Mouse (Mus musculus) heart, embryonic 15.5 days (tissue): ENCODE measurements around the gene Apba1. TPM values are rescaled to one million over a fixed set of nuclear protein-coding genes. Genes with fewer than 3 reads are reported as not detected.
A peak's percentile ranks its signal among the peaks of the same experiment; 100 is the strongest.

ENCODE experiments used
- ATAC-seq: fragments of 200-750 bp; cut with Nextera tagmentation; replicated peaks from 2 replicates; pipeline ENCODE4 v1.8.0; 2017; ENCODE audit warnings: low read depth, moderate TSS enrichment; ENCODE audit not compliant: insufficient number of reproducible peaks, insufficient read depth, low FRiP score
- H3K27ac ChIP-seq: fragments of 300-500 bp; sonication (generic); 2 replicates; pipeline ENCODE4 v1.5.1; 2015; ENCODE audit warnings: mild to moderate bottlenecking, inconsistent platforms
- H3K27me3 ChIP-seq: fragments of 300-500 bp; sonication (generic); 2 replicates; pipeline ENCODE4 v1.6.1; 2015; ENCODE audit warnings: inconsistent platforms
- H3K36me3 ChIP-seq: fragments of 300-500 bp; sonication (generic); 2 replicates; pipeline ENCODE4 v1.6.1; 2015; ENCODE audit warnings: mild to moderate bottlenecking, inconsistent platforms
- H3K4me1 ChIP-seq: fragments of 300-500 bp; sonication (generic); replicated peaks from 2 replicates; pipeline ENCODE4 v1.6.1; 2015; ENCODE audit warnings: inconsistent platforms
- H3K4me2 ChIP-seq: fragments of 300-500 bp; sonication (generic); 2 replicates; pipeline ENCODE4 v1.6.1; 2015; ENCODE audit warnings: inconsistent platforms, mild to moderate bottlenecking, moderate library complexity
- H3K4me3 ChIP-seq: fragments of 300-500 bp; sonication (generic); 2 replicates; pipeline ENCODE4 v1.5.1; 2015; ENCODE audit warnings: mild to moderate bottlenecking, inconsistent platforms
- H3K9ac ChIP-seq: fragments of 300-500 bp; sonication (generic); 2 replicates; pipeline ENCODE4 v1.6.1; 2015; ENCODE audit warnings: mild to moderate bottlenecking, inconsistent platforms
- H3K9me3 ChIP-seq: fragments of 300-500 bp; sonication (generic); replicated peaks from 2 replicates; pipeline ENCODE4 v1.6.1; 2016; ENCODE audit warnings: inconsistent platforms
- WGBS: fragments of 180-500 bp; shearing (Covaris S2); methylation state at CpG from one replicate; pipeline ENCODE4 v1.1.7; 2015; ENCODE audit warnings: mixed read lengths; 5-methylcytosine and 5-hydroxymethylcytosine counted together
- polyA plus RNA-seq: library from polyadenylated mRNA; unstranded; fragments of >200 nt; fragmentation: Nextera tagmentation; extraction: Ambion mirVana; gene quantifications from 2 replicates; pipeline ENCODE4 v1.2.1, GENCODE M21; 2015

Gene Apba1
- polyA plus RNA-seq, 1 experiment from 2014 or later, result 0.37 TPM

DNA sequence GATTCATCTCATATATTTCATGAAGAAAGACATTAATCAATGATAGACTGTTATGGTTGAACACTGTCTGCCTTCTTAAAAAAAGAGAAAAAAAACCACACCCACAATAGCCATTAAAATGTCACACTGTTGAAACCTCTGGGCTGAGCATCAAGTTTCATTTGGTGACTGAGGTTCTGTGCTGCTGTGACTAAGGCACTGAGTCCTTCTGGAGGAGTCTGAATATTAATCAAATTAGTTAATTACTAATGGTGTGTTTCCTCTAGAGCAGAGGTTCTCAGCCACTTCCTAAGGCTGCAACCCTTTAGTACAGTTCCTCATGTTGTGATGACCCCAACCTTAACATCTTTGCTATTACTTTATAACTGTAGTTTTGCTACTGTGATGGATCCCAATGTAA is 20.4 kb downstream of the Apba1 start:
- H3K4me1 ChIP-seq, result peaks cover 4% of the 10 kb centered on the region; the same call in 1 of the 2 replicates

DNA sequence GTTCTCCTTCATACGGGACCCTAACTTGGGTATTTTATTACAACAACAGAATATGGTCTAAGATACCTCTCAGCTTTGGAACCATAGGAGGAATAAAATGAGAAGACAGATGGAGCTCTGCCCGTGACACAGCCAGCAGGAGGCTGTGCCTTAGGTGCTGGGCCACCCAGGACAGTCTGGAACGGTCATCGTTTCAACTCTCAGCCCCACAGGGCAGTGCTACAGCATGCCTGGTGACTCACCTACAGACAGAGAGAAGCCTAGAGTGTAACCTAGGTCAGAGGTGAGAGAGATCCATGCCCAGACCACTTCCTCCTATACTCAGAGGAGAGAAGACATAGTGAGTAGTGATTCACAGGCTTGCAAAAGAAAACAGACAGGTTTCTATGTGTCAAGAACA is 21.4 kb downstream of the Apba1 start:
- Histone ChIP-seq H3K36me3 (no peaks in the 10 kb centered on the region), H3K4me3 (no peak overlapping the region), H3K9ac (no peak overlapping the region), H3K4me1 (peaks cover 4% of the 10 kb centered on the region; the same call in 1 of the 2 replicates), H3K9me3 (no peaks in the 10 kb centered on the region), H3K27ac (no peak overlapping the region), H3K27me3 (no peaks in the 10 kb centered on the region), H3K4me2 (no peak overlapping the region)
- ATAC-seq, result no peak
- WGBS, result 74% methylated on average over 4 of the region's 4 CpGs

More for the DNA sequence above, 20.4 kb downstream of the Apba1 start:
- Histone ChIP-seq H3K4me2 (no peak overlapping the region), H3K27ac (no peak overlapping the region), H3K4me3 (no peak overlapping the region), H3K36me3 (no peaks in the 10 kb centered on the region), H3K9me3 (no peaks in the 10 kb centered on the region), H3K27me3 (no peaks in the 10 kb centered on the region), H3K9ac (no peak overlapping the region)
- ATAC-seq, result no peak

- H3K4me3 ChIP-seq, result no peak overlapping the region
- no peaks in the 10 kb centered on the region for H3K27me3 ChIP-seq
- H3K36me3 ChIP-seq, result no peaks in the 10 kb centered on the region
- WGBS, result 7% methylated on average over 9 of the region's 9 CpGs
- no peak for ATAC-seq
- no peak overlapping the region for H3K9ac ChIP-seq
- H3K4me2 ChIP-seq, result no peak overlapping the region; the same call in 1 of the 2 replicates
- H3K4me1 ChIP-seq, result peaks cover 4% of the 10 kb centered on the region; the same call in 1 of the 2 replicates
- H3K9me3 ChIP-seq, result no peaks in the 10 kb centered on the region
- no peak overlapping the region for H3K27ac ChIP-seq
These were observed 23.3 kb downstream of the Apba1 start for GRCm38 (mm10) chr19:23781968-23782367.

- H3K4me3 ChIP-seq, result no peak overlapping the region
These were observed 29.9 kb downstream of the Apba1 start for GRCm38 (mm10) chr19:23788420-23789132.

DNA sequence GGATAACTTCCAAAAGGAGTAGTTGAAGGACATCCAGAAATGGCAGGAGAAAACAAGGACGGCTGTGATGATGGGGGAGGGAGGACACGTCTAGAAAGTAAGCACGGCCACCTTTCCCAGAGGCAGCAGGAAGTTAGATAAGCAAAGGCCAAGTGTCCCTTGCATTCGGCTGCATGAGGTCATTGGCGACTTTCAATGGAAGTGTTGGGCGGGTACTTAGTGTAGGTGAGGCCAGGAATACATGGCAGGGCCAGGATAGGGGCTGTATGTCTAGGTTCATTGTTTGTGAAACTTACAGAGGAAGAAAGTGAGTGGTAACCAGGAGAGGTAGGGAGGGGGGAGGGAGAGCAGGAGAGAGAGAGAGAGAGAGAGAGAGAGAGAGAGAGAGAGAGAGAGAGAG is 33.0 kb downstream of the Apba1 start:
- Histone ChIP-seq H3K27ac (no peak overlapping the region), H3K4me2 (no peak overlapping the region), H3K36me3 (no peaks in the 10 kb centered on the region), H3K4me1 (no peaks in the 10 kb centered on the region; the same call in 1 of the 2 replicates), H3K9ac (no peak overlapping the region), H3K4me3 (no peak overlapping the region), H3K27me3 (no peaks in the 10 kb centered on the region), H3K9me3 (no peaks in the 10 kb centered on the region)
- no peak for ATAC-seq
- 28% methylated on average over 6 of the region's 6 CpGs for WGBS

More at GRCm38 (mm10) chr19:23788420-23789132, 29.9 kb downstream of the Apba1 start:
- no peaks in the 10 kb centered on the region; the same call in 1 of the 2 replicates for H3K4me1 ChIP-seq
- no peaks in the 10 kb centered on the region for H3K27me3 ChIP-seq
- ATAC-seq, result no peak
- H3K36me3 ChIP-seq, result no peaks in the 10 kb centered on the region
- H3K27ac ChIP-seq, result no peak overlapping the region
- 73% methylated on average over 9 of the region's 9 CpGs for WGBS
- no peaks in the 10 kb centered on the region for H3K9me3 ChIP-seq
- no peak overlapping the region for H3K4me2 ChIP-seq
- H3K9ac ChIP-seq, result no peak overlapping the region

DNA sequence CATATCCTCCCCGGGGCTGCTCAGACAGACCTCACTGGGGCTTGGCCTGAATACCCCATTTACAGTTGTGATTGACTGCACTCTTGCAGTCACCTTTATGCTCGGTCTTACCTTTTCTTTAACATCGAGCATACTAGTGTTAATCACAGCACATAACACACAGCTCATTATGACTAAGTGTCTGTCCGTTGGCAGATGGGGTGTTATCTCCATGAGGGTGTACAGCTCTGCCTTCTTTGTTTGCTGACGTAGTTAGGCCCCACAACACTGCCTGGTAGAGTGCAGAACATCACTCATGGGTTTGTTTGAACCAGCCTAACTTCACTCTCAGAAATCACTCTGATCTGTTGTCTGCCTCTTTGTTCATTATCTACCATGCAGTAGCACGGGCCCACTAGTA is 33.9 kb downstream of the Apba1 start:
- Histone ChIP-seq H3K27ac (no peak overlapping the region), H3K4me1 (no peaks in the 10 kb centered on the region; the same call in 1 of the 2 replicates), H3K27me3 (no peaks in the 10 kb centered on the region), H3K9ac (no peak overlapping the region), H3K36me3 (no peaks in the 10 kb centered on the region), H3K4me3 (no peak overlapping the region), H3K9me3 (no peaks in the 10 kb centered on the region), H3K4me2 (no peak overlapping the region)
- WGBS, result 81% methylated on average over 6 of the region's 6 CpGs
- ATAC-seq, result no peak

- WGBS, result 62% methylated on average over 3 of the region's 3 CpGs
These were observed 35.8 kb downstream of the Apba1 start for GRCm38 (mm10) chr19:23794491-23794890.

GRCm38 (mm10) chr19:23795156-23795555 is 36.5 kb downstream of the Apba1 start:
- Histone ChIP-seq H3K27ac (no peak overlapping the region), H3K4me3 (no peak overlapping the region), H3K4me2 (no peak overlapping the region), H3K9ac (no peak overlapping the region), H3K9me3 (no peaks in the 10 kb centered on the region), H3K4me1 (no peaks in the 10 kb centered on the region; the same call in 1 of the 2 replicates), H3K36me3 (no peaks in the 10 kb centered on the region), H3K27me3 (no peaks in the 10 kb centered on the region)
- 66% methylated on average over 4 of the region's 4 CpGs for WGBS
- ATAC-seq, result no peak

More at GRCm38 (mm10) chr19:23794491-23794890, 35.8 kb downstream of the Apba1 start:
- Histone ChIP-seq H3K9ac (no peak overlapping the region), H3K27me3 (no peaks in the 10 kb centered on the region), H3K4me3 (no peak overlapping the region), H3K27ac (no peak overlapping the region), H3K4me1 (no peaks in the 10 kb centered on the region; the same call in 1 of the 2 replicates), H3K4me2 (no peak overlapping the region), H3K9me3 (no peaks in the 10 kb centered on the region), H3K36me3 (no peaks in the 10 kb centered on the region)
- ATAC-seq, result no peak

DNA sequence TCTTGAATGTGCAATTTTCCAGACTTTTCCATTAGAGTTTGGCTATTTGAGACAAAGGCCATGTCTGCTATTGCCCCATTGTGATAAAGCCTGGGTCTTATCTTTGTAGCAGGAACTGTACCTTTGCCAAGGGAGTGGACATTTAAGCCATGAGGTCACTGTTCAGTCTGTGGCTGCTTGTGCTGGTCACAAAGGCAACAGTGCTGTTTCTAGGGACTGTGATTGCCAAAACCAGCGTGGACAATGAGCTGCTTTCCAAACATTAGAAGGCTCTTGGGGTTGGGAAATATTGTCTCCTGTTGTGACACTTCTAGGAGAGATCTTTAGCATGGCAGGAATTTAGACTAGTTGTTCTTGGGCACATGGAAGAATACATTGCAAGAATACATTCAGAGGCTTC is 42.5 kb downstream of the Apba1 start:
- no peak overlapping the region for H3K9ac ChIP-seq

GRCm38 (mm10) chr19:23803221-23803870 is 44.7 kb downstream of the Apba1 start:
- no peaks in the 10 kb centered on the region for H3K36me3 ChIP-seq
- no peaks in the 10 kb centered on the region for H3K9me3 ChIP-seq
- no peaks in the 10 kb centered on the region for H3K27me3 ChIP-seq
- peaks cover 14% of the 10 kb centered on the region for H3K4me1 ChIP-seq
- H3K4me3 ChIP-seq, result no peak overlapping the region
- no peak overlapping the region for H3K4me2 ChIP-seq
- no peak overlapping the region for H3K27ac ChIP-seq
- WGBS, result 57% methylated on average over 4 of the region's 4 CpGs
- no peak overlapping the region for H3K9ac ChIP-seq
- no peak for ATAC-seq

More for the DNA sequence above, 42.5 kb downstream of the Apba1 start:
- Histone ChIP-seq H3K4me1 (peaks cover 3% of the 10 kb centered on the region), H3K27me3 (no peaks in the 10 kb centered on the region), H3K4me2 (no peak overlapping the region), H3K4me3 (no peak overlapping the region), H3K36me3 (no peaks in the 10 kb centered on the region), H3K9me3 (no peaks in the 10 kb centered on the region), H3K27ac (0 out of 2 replicates have a peak overlapping the region, but pooled peaks have one; percentile 48)
- peak; percentile 60; the same call in 1 of the 2 replicates for ATAC-seq
- WGBS, result 26% methylated on average over 1 of the region's 1 CpGs

DNA sequence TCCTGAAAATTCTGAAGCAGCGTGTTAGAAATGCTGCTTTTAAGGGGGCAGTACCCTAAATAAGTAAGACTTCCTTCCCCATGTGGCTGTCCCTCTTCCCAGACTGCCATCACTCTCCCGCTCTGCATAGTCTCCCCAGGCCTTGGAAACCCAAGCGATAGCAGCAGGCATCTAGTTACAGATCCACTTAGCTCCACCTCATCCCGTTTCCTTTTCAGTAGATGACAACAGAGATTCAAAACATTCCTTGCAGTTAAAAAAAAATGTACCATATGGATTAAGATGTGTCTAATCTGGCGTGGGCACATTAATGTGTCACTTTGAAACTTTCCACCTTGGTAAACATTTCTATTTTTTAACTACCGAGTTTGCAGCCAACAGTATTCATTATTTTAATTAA is 48.1 kb downstream of the Apba1 start:
- Histone ChIP-seq H3K27ac (no peak overlapping the region; the same call in 1 of the 2 replicates), H3K4me3 (no peak overlapping the region), H3K36me3 (no peaks in the 10 kb centered on the region), H3K9me3 (no peaks in the 10 kb centered on the region), H3K4me2 (no peak overlapping the region), H3K9ac (no peak overlapping the region), H3K4me1 (peaks cover 11% of the 10 kb centered on the region), H3K27me3 (no peaks in the 10 kb centered on the region)
- ATAC-seq, result no peak
- WGBS, result 34% methylated on average over 6 of the region's 6 CpGs
